Mouse (Mus musculus) limb, embryonic 14.5 days (tissue): ENCODE measurements around the gene Gm19426. TPM values are rescaled to one million over a fixed set of nuclear protein-coding genes. Genes with fewer than 3 reads are reported as not detected.

ENCODE experiments used
- ATAC-seq: fragments of 200-750 bp; cut with Nextera tagmentation; 2 replicates; pipeline ENCODE4 v1.8.0; 2017; ENCODE audit warnings: low read depth, moderate number of reproducible peaks, moderate TSS enrichment; ENCODE audit not compliant: low FRiP score
- DNase-seq: peaks from one replicate; pipeline ENCODE4 v3.0.0-alpha.2; 2015; ENCODE audit warnings: low spot score
- H3K27ac ChIP-seq: fragments of 300-500 bp; sonication (generic); replicated peaks from 2 replicates; pipeline ENCODE4 v1.5.1; 2014; ENCODE audit warnings: low read depth, mild to moderate bottlenecking, low read length, moderate library complexity, mixed read lengths
- H3K27me3 ChIP-seq: fragments of 300-500 bp; sonication (generic); 2 replicates; pipeline ENCODE4 v1.6.1; 2014; ENCODE audit warnings: low read length, mixed read lengths; ENCODE audit not compliant: control insufficient read depth, insufficient read depth
- H3K36me3 ChIP-seq: fragments of 300-500 bp; sonication (generic); 2 replicates; pipeline ENCODE4 v1.6.1; 2014; ENCODE audit warnings: mild to moderate bottlenecking, low read length, moderate library complexity, mixed read lengths; ENCODE audit not compliant: control insufficient read depth, insufficient read depth
- H3K4me1 ChIP-seq: fragments of 300-500 bp; sonication (generic); 2 replicates; pipeline ENCODE4 v1.6.1; 2014; ENCODE audit warnings: antibody characterized with exemption, low read length, mixed read lengths; ENCODE audit not compliant: control insufficient read depth, insufficient read depth
- H3K4me2 ChIP-seq: fragments of 300-500 bp; sonication (generic); replicated peaks from 2 replicates; pipeline ENCODE4 v1.6.1; 2014; ENCODE audit warnings: low read depth, mild to moderate bottlenecking, low read length, moderate library complexity; ENCODE audit not compliant: severe bottlenecking
- H3K4me3 ChIP-seq: fragments of 300-500 bp; sonication (generic); replicated peaks from 2 replicates; pipeline ENCODE4 v1.5.1; 2014; ENCODE audit warnings: low read length
- H3K9ac ChIP-seq: fragments of 300-500 bp; sonication (generic); 2 replicates; pipeline ENCODE4 v1.6.1; 2014; ENCODE audit warnings: mild to moderate bottlenecking, low read depth, low read length, moderate library complexity; ENCODE audit not compliant: severe bottlenecking
- H3K9me3 ChIP-seq: fragments of 300-500 bp; sonication (generic); 2 replicates; pipeline ENCODE4 v1.6.1; 2016; ENCODE audit warnings: low read length; ENCODE audit not compliant: control insufficient read depth
- POLR2A ChIP-seq: fragments of 200-500 bp; IDR thresholded peaks from 2 replicates; pipeline ENCODE4 v1.8.0; 2012; ENCODE audit warnings: inconsistent platforms, mild to moderate bottlenecking, moderate library complexity, borderline replicate concordance; ENCODE audit not compliant: insufficient read depth, insufficient read length; ENCODE audit errors: extremely low read depth
- WGBS: fragments of 180-500 bp; shearing (Covaris S2); extraction: QIAGEN DNeasy Blood & Tissue Kit; methylation state at CpG from one replicate; pipeline ENCODE4 v1.1.7; 2014; 5-methylcytosine and 5-hydroxymethylcytosine counted together
- polyA plus RNA-seq, 2 experiments: library from polyadenylated mRNA; depleted of rRNA in 1 of 2; stranded (reverse) in 1 of 2; unstranded in 1 of 2; fragments of >200 nt; fragmentation: Nextera tagmentation in 1 of 2; extraction: Ambion mirVana in 1 of 2; gene quantifications; 2 replicates each; pipeline versions ENCODE4 v1.2.1 to v1.2.3; 2012 to 2014

Gene Gm19426
- polyA plus RNA-seq, 2 experiments, result 4.3 to 14.9 TPM

GRCm38 (mm10) chr2:84711898-84712297, 31.6 kb downstream of the Gm19426 start:
- Histone ChIP-seq H3K4me2 (no peak overlapping the region), H3K27ac (no peak overlapping the region), H3K4me3 (no peak overlapping the region), H3K9ac (no peak overlapping the region), H3K27me3 (no peaks in the 10 kb centered on the region), H3K4me1 (peaks cover 8% of the 10 kb centered on the region; the same call in 1 of the 2 replicates), H3K9me3 (no peaks in the 10 kb centered on the region), H3K36me3 (peaks cover 34% of the 10 kb centered on the region)
- ATAC-seq (no peak), DNase-seq (no peak)
- TF ChIP-seq POLR2A, result no peak
- WGBS, result 83% methylated on average over 2 of the region's 2 CpGs

GRCm38 (mm10) chr2:84707523-84707922, 35.9 kb downstream of the Gm19426 start:
- TF ChIP-seq POLR2A, result no peak
- Histone ChIP-seq H3K27me3 (no peaks in the 10 kb centered on the region), H3K9me3 (no peaks in the 10 kb centered on the region), H3K4me1 (peaks cover 1% of the 10 kb centered on the region; the same call in 1 of the 2 replicates), H3K4me2 (no peak overlapping the region), H3K4me3 (no peak overlapping the region), H3K9ac (no peak overlapping the region), H3K36me3 (peaks cover 57% of the 10 kb centered on the region), H3K27ac (no peak overlapping the region)
- no peak for ATAC-seq
- DNase-seq, result no peak
- WGBS, result 26% methylated on average over 1 of the region's 1 CpGs

DNA sequence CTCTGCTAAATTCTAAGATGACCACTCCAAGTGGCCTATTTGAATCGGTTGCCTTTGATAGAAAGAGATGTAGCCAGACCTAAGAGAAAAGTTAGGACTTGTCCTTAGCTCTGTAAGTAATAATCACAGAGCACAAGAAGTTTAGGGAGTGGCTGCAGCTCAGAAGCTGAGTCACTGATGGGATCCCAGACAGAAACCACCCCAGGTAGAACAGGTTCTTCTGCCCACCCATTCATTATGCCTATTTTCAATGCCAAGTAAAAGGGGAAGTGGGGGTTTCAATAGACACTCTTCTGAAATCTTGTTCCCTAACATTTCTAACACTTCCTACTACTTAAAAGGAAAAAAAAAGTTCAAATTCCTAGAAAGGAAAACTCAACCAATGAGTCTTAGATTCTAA, 38.2 kb downstream of the Gm19426 start:
- no peak overlapping the region for H3K9ac ChIP-seq
- H3K4me1 ChIP-seq, result no peaks in the 10 kb centered on the region
- no peak overlapping the region for H3K4me3 ChIP-seq
- peaks cover 60% of the 10 kb centered on the region for H3K36me3 ChIP-seq
- no peaks in the 10 kb centered on the region for H3K9me3 ChIP-seq
- DNase-seq (no peak), ATAC-seq (no peak)
- no peak overlapping the region for H3K4me2 ChIP-seq
- H3K27ac ChIP-seq, result no peak overlapping the region
- WGBS, result 84% methylated on average over 1 of the region's 1 CpGs
- no peaks in the 10 kb centered on the region for H3K27me3 ChIP-seq
- no peak for TF ChIP-seq POLR2A

DNA sequence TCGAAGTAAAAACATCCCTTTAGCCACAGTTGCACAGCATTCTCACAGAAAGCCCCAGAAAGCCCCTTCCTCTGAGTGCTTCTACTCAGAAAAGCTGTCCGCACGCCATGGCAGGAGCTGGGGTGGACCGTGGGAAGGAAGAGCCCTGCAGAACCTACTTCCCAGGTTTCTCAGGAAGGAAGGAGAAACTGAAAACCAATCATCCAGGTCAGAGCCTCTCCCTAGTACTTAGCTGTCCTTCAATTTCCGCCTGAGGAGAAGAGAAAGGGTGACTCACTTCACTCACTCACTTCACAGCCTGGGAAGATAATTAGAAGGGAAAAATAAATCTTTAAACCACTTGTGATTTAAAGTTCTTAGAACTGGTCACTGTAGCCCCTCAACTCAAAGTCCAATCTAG, 39.1 kb downstream of the Gm19426 start:
- H3K36me3 ChIP-seq, result peaks cover 58% of the 10 kb centered on the region
- H3K4me2 ChIP-seq, result no peak overlapping the region
- H3K9me3 ChIP-seq, result no peaks in the 10 kb centered on the region
- no peak for TF ChIP-seq POLR2A
- ATAC-seq (no peak), DNase-seq (no peak)
- no peak overlapping the region for H3K4me3 ChIP-seq
- H3K9ac ChIP-seq, result no peak overlapping the region
- no peaks in the 10 kb centered on the region for H3K27me3 ChIP-seq
- no peaks in the 10 kb centered on the region for H3K4me1 ChIP-seq
- WGBS, result 82% methylated on average over 5 of the region's 5 CpGs
- no peak overlapping the region for H3K27ac ChIP-seq

GRCm38 (mm10) chr2:84703497-84703896, 40.0 kb downstream of the Gm19426 start:
- Histone ChIP-seq H3K4me1 (no peaks in the 10 kb centered on the region), H3K4me3 (no peak overlapping the region), H3K27ac (no peak overlapping the region), H3K9ac (no peak overlapping the region), H3K4me2 (no peak overlapping the region), H3K27me3 (no peaks in the 10 kb centered on the region), H3K36me3 (peaks cover 56% of the 10 kb centered on the region), H3K9me3 (no peaks in the 10 kb centered on the region)
- ATAC-seq (no peak), DNase-seq (no peak)
- no peak for TF ChIP-seq POLR2A
- 100% methylated on average over 1 of the region's 1 CpGs for WGBS
